Mouse (Mus musculus): ENCODE measurements around the gene Lrrc1. TPM values are rescaled to one million over a fixed set of nuclear protein-coding genes. Genes with fewer than 3 reads are reported as not detected.

Gene Lrrc1
- total RNA-seq, 2 experiments from 2014 or later = 7.3 to 7.8 TPM

DNA sequence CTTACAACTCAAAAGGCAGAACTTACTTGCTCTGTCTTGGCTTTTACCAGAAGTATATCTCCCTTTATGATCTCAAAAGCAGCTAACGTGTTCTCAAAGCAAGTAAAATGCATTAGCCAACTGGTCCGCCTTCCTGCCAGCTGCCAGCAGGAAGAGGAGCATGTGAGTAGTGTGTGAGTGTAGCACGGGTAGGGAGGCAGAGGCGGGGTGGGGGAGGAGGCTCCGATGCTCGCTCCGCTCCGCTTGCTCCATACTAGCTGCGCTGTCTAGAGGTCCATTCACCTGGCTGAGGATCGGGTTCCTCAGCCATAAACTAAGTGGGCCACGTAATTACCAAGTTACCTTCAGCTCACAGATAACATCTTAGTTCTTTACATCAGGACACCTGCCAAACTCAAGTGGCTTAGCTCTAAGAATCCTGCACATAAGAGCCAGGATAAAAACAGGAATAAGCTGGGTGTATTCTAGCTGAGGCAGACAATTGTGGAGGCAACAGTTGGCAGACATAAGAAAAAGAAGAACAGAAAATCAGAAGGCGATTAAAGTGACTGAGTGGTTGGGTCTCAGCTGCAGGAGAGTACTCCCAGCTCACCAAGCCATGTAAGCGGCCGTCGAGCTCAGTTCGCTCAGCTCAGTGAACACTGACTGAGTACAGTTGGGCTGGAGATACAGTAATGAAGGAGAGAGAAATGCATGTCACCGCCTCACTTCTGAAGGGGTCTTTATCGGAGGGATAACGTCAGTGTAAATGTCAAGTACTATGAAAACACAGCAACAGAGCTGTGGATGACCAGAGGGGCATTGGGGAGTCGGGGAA lies 74.7 kb downstream of the Lrrc1 start:
- peak; percentile 25 to 53 for DNase-seq (ENCODE audit: low spot score in 2 of 2)

DNA sequence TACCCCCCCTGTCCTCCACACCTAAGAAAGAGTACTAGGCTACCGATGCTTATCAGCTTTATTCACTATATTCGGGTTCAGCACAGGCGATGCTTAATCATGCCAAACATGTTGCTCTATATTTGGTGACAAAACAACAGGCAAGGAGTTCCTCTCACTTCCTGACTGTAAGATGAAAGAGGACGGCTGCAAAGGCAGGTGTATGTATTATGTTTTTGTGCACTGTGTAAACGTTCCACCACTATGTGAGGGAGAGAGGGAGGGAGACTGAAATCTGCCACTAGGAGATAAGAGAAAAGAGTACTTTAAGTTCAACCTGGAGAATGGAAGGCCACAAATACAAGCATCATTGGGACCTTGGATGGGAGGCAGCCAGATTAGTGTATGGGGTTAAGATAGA lies 77.7 kb downstream of the Lrrc1 start:
- no peak for DNase-seq (ENCODE audit: low spot score in 2 of 2)

DNA sequence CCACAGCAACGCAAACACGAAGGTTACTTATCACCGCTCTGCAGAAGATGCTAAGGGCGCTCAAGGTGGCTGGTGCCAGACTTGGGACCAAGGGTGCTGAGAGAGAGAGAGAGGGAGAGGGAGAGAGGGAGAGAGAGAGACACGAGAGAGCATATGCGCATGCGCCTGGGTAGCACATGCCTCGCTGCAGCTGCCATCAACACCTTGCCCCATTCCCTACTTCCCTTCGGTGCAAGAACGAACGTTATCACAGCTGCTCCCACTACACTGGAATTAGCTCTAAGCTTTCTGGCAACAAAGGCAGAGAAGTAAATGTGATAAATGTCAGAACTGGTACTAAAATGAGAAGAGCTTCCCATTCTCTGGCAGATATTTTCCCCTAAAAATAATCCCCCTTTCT lies 79.3 kb downstream of the Lrrc1 start:
- no peak for DNase-seq (ENCODE audit: low spot score in 2 of 2)

DNA sequence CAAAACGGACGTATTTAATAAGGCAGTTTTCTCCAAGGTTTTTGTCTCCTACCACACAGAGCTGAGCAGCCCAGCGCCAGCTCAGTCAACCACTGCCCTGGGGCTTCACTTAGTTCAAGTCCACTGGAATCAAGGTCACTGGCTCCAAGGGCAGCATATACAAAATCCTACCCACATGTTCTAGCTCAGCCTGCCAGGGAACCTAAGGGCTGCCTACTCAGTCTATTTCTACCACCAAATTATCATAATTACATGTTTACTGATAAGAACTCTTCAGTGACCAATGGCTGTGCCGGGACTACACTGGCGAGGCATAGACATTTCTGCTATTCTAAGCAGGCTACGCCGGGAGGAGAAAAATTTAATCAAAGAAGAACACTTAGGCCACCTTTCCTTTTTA lies 80.8 kb downstream of the Lrrc1 start:
- no peak for DNase-seq (ENCODE audit: low spot score in 2 of 2)

DNA sequence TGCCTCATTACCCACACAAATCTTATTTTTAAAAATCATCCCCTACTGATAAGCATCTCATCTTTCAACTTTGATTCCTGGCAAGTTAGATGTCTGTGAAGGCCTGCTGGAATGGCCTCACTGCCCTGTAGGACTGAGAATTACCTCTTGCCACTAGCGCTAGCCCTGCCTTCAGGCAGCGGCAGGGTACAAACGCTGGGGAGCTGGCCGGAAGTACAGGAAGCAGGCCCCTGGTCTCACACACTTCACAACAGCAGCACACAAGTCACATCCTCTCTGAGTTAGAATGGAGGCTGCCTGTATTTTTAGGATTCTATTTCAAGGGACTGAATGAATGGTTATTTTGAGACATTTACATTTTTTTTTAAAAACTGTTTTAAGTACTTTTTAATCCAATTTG lies 81.5 kb downstream of the Lrrc1 start:
- DNase-seq (ENCODE audit: low spot score in 2 of 2) = no peak

DNA sequence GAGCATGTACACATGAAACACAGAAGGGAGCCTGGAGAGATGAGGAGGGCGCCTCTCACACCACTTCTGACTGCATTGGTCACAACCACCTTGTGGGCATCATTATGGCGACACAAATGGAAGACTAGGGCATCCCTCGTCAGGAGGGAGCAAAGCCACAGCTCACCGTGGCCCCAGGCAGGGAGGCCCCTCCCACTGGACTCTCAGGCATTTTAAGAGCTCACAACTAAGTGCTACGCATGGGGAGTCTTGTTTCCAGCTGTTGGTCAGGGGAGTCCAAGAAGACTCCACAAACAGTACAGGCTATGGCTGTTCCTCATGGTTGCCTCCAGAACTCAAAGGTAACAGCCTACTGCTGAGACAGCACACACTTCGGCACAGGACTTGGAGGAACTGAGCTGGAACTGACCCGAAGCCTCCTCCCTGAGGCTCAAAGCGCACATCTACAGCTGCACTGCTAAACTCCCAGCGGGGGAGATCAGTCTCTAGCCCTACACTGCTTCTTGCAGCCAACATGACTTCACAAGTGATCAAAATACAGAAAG lies 83.2 kb downstream of the Lrrc1 start:
- no peak for DNase-seq (ENCODE audit: low spot score in 2 of 2)

DNA sequence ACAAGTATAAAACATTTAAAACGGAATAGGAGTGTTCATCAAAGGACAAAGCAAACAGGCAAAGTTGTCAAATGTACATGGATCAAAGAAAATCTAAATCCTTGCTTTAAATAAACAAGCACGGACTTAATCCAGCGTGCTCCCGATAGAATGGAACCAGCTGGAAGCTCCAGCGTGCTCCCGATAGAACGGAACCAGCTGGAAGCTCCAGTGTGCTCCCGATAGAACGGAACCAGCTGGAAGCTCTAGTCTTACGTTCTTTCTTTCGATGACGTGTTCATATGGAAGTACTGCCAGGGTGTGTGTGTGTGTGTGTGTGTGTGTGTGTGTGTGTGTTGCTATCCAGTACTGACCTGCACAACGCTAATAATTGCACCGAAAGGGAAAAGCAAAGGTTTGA lies 84.3 kb downstream of the Lrrc1 start:
- no peak for DNase-seq (ENCODE audit: low spot score in 2 of 2)

DNA sequence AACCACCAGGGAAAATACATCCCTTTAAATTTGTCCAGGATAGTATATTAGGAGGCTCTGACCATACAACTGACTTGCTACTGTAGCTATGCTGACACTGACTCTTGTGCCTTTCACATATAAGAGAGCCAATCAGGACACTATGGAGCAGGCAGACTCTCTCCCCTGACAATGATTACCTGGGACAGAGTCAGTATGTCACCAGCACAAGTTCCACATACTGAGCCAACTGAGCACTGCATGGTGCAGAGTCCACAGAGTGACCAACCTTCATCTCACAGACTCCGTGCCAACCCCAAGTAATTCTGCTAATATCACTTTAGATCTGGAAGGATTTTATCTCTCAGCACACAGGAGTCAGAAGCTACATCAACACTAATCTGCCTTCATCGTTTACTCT lies 85.3 kb downstream of the Lrrc1 start:
- no peak for DNase-seq (ENCODE audit: low spot score in 2 of 2)

DNA sequence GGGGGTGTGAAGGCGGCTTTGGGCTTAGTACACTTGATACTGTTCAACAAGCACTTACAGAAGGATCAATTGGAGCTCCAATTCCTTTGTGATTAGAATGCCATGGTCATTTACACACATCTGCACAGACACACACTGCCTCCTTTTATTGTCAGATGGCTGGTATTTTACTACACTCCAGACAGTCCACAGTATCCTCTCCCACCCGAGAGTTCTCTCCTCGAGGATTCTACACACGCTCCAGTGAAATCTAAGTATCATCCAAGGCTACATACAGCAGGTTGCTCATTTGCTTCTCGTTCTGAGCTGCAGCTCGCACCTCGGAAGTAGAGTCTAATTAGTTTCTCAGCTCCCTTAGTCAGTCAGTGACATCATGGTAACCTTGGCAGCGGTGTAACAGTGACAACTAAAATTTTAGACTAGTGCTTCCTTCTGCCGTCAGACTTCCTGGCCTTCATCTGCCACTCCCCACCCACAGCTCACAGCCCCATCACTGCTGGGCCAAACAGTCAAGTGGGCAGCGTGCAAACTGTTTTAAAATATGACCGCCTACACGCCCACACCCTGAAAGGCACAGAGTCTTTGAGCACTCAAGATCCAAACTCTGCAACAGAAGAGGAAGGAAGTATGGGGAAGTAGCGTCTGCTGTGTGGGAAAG lies 88.4 kb downstream of the Lrrc1 start:
- no peak for DNase-seq (ENCODE audit: low spot score in 2 of 2)

DNA sequence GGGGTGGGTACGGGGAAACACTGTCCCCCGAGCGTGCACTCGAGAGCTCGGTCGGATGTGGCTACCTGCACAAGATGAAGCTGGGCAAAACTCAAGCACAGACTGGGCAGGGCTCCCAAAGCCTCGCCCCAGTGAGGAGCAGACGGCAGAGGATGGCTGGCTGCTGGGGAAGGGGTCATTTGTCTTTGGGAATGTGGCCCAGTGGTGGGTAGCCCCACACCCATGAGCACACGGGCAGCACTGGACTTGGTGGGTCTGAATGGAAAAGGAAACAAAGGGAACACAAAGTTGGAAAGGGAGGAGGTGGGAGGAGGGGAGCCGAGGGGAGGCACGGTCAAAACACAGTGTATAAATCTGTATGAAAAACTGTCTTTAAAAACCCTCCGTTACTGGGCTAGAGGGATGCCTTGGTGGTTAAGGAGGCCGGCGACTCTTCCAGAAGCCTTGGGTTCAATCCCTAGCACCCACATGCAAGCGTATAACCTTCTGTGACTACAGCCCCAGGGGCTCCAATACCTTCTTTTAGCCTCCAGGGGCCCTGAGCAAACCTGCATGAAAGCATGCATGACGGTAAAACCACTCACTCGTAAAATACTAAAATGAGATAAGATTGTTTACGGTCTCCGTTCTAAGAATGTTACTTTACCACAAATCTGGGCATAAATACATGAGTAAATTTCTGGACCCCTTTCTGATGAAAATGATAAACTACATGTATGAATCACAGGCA lies 89.1 kb downstream of the Lrrc1 start:
- no peak for DNase-seq (ENCODE audit: low spot score in 2 of 2)

DNA sequence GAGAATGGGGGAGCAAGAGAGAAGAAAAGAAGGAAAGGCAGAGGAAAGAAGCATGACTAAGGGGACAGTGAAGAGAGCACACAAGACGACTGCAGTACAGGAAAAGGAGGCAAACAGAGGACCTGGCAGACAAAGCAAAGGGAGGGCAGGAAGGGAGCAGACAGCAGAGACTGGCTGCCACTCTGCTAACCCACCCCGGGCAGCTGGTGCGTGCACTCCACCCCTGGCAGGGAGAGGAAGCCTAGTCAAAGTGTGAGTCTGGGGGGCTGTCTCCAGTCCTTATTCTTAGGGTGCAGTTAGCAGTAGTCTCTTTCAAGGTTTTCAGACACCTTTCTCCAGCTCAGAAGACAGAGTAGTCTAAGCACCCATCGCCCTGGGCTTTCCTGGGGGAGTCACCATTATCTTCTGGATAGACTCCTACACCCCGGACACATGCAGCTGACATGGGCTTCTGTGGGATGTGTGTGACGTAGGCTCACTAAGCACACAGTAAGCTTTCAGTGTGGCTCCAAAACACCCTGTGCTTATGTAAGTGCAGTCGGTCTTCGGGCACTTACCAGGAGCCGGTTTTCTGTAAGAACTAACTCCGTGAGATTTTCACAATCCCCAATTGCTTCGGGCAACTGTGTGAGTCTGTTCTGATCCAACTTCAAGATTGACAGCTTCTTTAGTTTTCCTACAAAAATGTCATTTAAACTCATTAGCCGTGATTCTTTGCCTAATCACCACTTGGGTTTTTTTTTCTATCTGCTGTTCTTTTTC lies 92.4 kb downstream of the Lrrc1 start:
- DNase-seq (ENCODE audit: low spot score in 2 of 2) = no peak

DNA sequence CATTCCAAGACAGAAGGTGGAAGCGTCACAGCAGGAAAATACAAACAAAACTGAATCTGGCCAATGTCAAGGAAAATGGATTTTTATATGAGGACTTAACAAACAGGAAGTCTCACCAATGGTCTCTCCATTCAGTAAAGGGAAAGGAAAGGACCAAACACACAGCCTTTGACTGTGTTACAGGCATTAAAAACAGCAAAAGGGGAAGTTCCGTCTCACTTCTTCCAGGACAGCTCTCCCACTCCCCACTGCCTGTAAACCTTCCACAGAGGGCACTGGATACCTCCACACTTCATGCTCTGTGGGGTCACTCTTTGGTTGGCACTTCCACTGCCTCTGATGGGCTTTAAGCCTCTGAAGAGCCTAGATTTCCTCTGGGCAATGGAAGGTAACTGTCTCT lies 94.2 kb downstream of the Lrrc1 start:
- DNase-seq (ENCODE audit: low spot score in 2 of 2) = no peak

DNA sequence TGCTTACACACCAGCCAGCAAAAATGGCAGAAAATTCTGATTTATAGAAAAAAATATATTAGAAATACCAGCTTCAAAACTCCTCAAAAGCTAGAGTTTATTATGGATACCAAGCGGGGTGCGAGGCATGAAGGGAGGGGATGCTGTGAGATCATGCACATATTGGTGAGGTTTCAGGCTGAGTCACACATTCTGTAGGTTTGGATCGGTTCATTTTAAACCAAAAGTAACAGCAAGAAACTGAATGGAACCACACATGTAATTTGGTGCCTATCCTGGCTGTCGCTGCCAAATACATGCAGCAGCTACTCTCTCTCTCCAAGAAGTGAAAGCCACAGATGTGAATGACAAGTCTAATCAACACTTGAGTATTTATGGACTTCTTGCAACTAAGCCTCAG lies 99.8 kb downstream of the Lrrc1 start:
- no peak for DNase-seq (ENCODE audit: low spot score in 2 of 2)

DNA sequence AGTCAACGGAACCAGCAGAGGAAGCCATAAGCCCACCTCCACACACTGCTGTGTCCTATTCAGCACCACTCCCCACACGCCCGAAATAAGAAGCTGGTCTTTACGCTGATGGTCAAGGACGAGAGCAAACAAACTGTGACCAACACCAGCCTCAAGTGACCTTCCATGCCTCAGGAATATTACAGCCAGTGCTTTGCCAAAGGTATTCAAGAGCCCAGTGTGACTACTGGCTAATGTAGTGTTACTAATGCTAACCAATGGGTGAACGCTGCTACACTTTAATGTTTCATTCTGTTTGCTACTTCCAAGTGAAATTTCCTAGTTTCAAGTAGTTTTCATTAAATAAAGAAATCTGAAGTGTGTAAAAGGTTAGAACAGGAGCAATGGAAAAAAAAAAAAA lies 105.3 kb downstream of the Lrrc1 start:
- no peak for DNase-seq (ENCODE audit: low spot score in 2 of 2)

DNA sequence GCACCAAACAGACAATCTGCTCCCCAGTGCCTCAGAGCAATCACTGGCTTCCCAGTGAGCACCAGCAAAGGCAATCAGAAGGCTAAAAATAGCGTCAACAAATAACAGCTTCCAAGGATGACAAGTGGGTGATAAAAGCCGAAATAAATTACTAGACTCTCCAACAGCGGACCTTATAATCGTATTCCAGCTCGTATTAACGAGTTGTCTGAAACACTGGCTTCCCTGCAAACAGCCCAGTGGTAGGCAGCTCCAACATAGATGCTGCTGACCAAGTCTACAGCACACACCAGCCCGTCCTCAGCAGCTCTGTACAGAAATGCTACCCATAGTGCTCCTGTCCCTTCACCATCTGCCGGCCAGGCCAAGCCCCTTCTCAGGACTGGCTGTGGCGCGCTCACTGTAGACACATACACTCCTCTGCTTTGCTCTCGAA lies 105.8 kb downstream of the Lrrc1 start:
- peak in 1 of 2 experiments; percentile 15 for DNase-seq (ENCODE audit: low spot score in 2 of 2)

DNA sequence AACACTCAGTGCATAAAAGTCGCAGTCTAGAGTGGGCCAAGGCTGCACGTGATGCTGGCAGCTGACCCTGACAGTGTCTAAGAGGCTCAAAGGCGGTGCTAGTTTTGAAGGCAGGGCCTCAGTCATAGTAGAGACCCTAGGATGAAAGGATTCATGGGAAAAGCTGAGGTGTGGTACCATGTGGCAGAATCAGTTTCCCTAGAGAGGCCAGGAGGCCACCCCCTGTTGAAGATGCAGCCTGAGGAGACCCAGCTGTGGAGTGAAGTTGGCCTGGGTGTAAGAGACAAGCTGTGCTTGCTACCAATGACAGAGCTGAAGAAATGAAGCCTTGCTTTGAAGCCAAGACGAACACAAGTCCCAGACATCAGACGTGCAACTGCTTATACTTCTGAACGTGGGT lies 107.5 kb downstream of the Lrrc1 start:
- DNase-seq (ENCODE audit: low spot score in 2 of 2) = no peak

DNA sequence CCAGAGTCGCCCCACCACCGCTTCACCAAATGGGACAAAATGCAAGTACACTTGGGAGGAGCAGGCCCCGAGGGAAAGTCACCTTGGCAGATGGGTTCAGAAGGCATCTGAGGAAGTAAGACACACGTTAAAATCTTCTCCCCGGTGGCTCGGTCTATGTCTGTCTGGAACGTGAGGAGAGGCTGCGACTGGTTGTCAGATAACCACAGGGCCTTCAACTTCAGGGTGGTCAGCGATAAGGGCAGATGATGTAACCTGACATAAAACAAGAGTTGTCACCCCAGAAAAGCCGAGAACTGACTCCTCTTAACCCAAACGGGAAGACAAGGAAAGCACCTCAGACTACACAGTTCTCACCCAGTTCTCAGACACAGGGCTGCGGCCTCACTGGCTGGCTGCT lies 109.7 kb downstream of the Lrrc1 start:
- no peak for DNase-seq (ENCODE audit: low spot score in 2 of 2)

DNA sequence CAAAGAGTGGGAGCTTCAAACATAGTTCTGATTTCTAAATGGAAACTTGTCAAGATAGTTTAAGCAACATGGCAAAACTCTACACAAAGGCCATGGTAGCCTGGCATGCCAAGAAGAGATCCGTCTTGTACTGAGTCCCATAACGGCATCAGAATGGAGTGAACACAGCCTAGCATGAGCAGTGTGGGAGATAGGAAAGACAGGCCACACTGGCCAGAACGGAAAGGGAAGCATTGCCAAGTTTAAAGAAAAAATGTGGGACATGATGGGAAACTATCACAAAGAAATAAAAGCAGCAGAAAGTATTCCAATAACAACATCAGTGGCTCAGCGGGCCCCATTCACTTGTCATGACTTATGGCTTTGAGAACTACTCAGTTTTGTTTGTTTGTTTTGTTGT lies 111.2 kb downstream of the Lrrc1 start:
- no peak for DNase-seq (ENCODE audit: low spot score in 2 of 2)

DNA sequence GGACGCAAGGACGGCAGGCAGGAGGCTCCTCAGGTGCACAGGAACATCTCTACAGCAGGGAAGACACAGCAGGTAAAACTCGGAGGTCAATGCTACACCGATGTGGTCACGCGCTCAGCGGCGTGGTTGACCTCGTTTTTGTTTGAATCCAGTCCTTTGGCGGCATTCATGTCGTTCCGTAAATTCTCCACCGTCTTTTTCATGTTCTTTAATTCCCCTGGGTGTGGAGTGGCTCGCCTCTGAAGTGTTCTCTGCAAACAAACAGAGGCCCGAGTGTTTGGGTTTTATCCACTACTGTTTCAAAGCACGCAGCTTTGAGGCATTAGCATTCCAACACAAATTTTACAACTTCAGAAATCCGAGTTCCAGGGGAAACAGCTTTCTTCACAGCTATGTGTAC lies 112.6 kb downstream of the Lrrc1 start:
- DNase-seq (ENCODE audit: low spot score in 2 of 2) = no peak

DNA sequence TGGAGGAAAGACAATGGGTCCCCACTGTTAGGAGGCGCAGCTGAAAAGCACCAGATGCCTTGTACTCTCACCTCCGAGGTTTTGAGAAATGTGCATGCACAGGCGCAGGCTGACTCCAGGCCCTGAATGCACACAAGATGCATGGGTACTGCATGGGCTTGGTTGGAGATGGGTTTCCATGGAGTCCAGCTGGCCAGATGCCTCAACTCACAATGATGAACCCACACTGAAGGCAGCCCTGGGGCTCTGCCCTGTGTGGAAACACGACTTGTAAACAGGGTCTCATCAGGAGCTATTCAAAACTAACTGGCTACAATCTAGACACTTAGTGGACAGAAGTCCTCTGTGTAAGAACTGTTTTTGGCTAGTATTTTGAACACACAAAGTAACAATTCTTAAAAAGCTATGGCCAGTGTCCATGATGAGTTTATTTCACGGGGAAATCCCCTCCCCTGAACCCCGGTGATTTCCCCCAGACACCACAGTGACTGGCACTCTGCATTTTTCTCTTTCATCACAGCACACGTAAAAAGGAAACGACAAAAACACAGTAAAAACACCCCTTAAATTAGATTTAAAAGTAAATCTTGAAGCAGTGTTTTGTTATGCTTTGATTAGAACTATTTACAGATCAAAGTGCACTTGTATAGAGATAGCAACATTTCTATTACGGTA lies 114.1 kb downstream of the Lrrc1 start:
- no peak for DNase-seq (ENCODE audit: low spot score in 2 of 2)

Data from layer of hippocampus, postnatal 14 days (tissue).